Mouse (Mus musculus) neural tube, embryonic 11.5 days (tissue): Measurements from ENCODE around the gene Ap1g2. TPM values are rescaled to one million over a fixed set of nuclear protein-coding genes. Genes with fewer than 3 reads are reported as not detected.

Source experiments
- ATAC-seq: fragments of 200-750 bp; cut with Nextera tagmentation; 2 replicates; pipeline ENCODE4 v1.8.0; 2017; ENCODE audit warnings: moderate number of reproducible peaks, mild to moderate bottlenecking, moderate TSS enrichment, moderate library complexity; ENCODE audit not compliant: insufficient read depth, low FRiP score, low TSS enrichment
- DNase-seq: peaks from one replicate; pipeline ENCODE4 v3.0.0-alpha.2; 2015; ENCODE audit warnings: low spot score
- H3K27ac ChIP-seq: fragments of 300-500 bp; sonication (generic); 2 replicates; pipeline ENCODE4 v1.5.1; 2014; ENCODE audit warnings: low read depth, mild to moderate bottlenecking, low read length
- H3K27me3 ChIP-seq: fragments of 300-500 bp; sonication (generic); 2 replicates; pipeline ENCODE4 v1.6.1; 2014; ENCODE audit warnings: mild to moderate bottlenecking, low read length, mixed read lengths; ENCODE audit not compliant: control insufficient read depth, insufficient read depth
- H3K36me3 ChIP-seq: fragments of 300-500 bp; sonication (generic); 2 replicates; pipeline ENCODE4 v1.6.1; 2014; ENCODE audit warnings: mild to moderate bottlenecking, low read length, moderate library complexity, mixed read lengths; ENCODE audit not compliant: control insufficient read depth, insufficient read depth
- H3K4me1 ChIP-seq: fragments of 300-500 bp; sonication (generic); 2 replicates; pipeline ENCODE4 v1.6.1; 2014; ENCODE audit warnings: low read length, mixed read lengths; ENCODE audit not compliant: control insufficient read depth, insufficient read depth
- H3K4me2 ChIP-seq: fragments of 300-500 bp; sonication (generic); 2 replicates; pipeline ENCODE4 v1.6.1; 2014; ENCODE audit warnings: low read depth, mild to moderate bottlenecking, moderate library complexity
- H3K4me3 ChIP-seq: fragments of 300-500 bp; sonication (generic); 2 replicates; pipeline ENCODE4 v1.5.1; 2014; ENCODE audit warnings: low read depth, low read length
- H3K9ac ChIP-seq: fragments of 300-500 bp; sonication (generic); 2 replicates; pipeline ENCODE4 v1.6.1; 2014; ENCODE audit warnings: mild to moderate bottlenecking, low read length
- H3K9me3 ChIP-seq: fragments of 300-500 bp; sonication (generic); 2 replicates; pipeline ENCODE4 v1.6.1; 2016; ENCODE audit warnings: low read length; ENCODE audit not compliant: control insufficient read depth
- WGBS: fragments of 180-500 bp; shearing (Covaris S2); extraction: QIAGEN DNeasy Blood & Tissue Kit; methylation state at CpG from one replicate; pipeline ENCODE4 v1.1.7; 2014; 5-methylcytosine and 5-hydroxymethylcytosine counted together
- polyA plus RNA-seq: library from polyadenylated mRNA; unstranded; fragments of >200 nt; fragmentation: Nextera tagmentation; extraction: Ambion mirVana; gene quantifications from 2 replicates; pipeline ENCODE4 v1.2.1, GENCODE M21; 2014

Gene Ap1g2
- polyA plus RNA-seq, 1 experiment from 2014 or later, result 6.8 TPM

GRCm38 (mm10) chr14:55061845-55062244 lies 44.5 kb downstream of the Ap1g2 start:
- no peak overlapping the region for H3K9ac ChIP-seq
- no peaks in the 10 kb centered on the region; the same call in 1 of the 2 replicates for H3K27me3 ChIP-seq
- no peak overlapping the region for H3K4me2 ChIP-seq
- no peak overlapping the region for H3K27ac ChIP-seq
- ATAC-seq (no peak), DNase-seq (no peak)
- 35% methylated on average over 7 of the region's 7 CpGs for WGBS
- H3K4me3 ChIP-seq, result no peak overlapping the region
- H3K36me3 ChIP-seq, result peaks cover 4% of the 10 kb centered on the region; the same call in 1 of the 2 replicates
- no peaks in the 10 kb centered on the region for H3K9me3 ChIP-seq
- H3K4me1 ChIP-seq, result peaks cover 14% of the 10 kb centered on the region

GRCm38 (mm10) chr14:55059931-55060330 lies 46.5 kb downstream of the Ap1g2 start:
- Histone ChIP-seq H3K9ac (no peak overlapping the region), H3K4me2 (no peak overlapping the region), H3K27ac (no peak overlapping the region), H3K36me3 (no peaks in the 10 kb centered on the region), H3K4me1 (peaks cover 14% of the 10 kb centered on the region), H3K27me3 (no peaks in the 10 kb centered on the region; the same call in 1 of the 2 replicates), H3K9me3 (no peaks in the 10 kb centered on the region), H3K4me3 (no peak overlapping the region)
- ATAC-seq, result no peak
- DNase-seq, result no peak
- 80% methylated on average over 5 of the region's 5 CpGs for WGBS

- no peaks in the 10 kb centered on the region for H3K9me3 ChIP-seq
- no peak overlapping the region for H3K4me2 ChIP-seq
- no peaks in the 10 kb centered on the region; the same call in 1 of the 2 replicates for H3K27me3 ChIP-seq
- ATAC-seq, result no peak
- no peak for DNase-seq
- no peak overlapping the region for H3K4me3 ChIP-seq
- 80% methylated on average over 1 of the region's 1 CpGs for WGBS
- peaks cover 14% of the 10 kb centered on the region for H3K4me1 ChIP-seq
- H3K9ac ChIP-seq, result no peak overlapping the region
- H3K27ac ChIP-seq, result no peak overlapping the region
- H3K36me3 ChIP-seq, result no peaks in the 10 kb centered on the region
Measured at GRCm38 (mm10) chr14:55059009-55059408, 47.4 kb downstream of the Ap1g2 start.

- 82% methylated on average over 11 of the region's 11 CpGs for WGBS
- Histone ChIP-seq H3K27me3 (no peaks in the 10 kb centered on the region), H3K27ac (no peak overlapping the region), H3K4me2 (no peak overlapping the region), H3K9me3 (no peaks in the 10 kb centered on the region), H3K9ac (no peak overlapping the region), H3K4me3 (no peak overlapping the region), H3K4me1 (no peaks in the 10 kb centered on the region), H3K36me3 (no peaks in the 10 kb centered on the region)
- DNase-seq, result no peak
- ATAC-seq, result no peak
Measured at GRCm38 (mm10) chr14:55055167-55055834, 51.1 kb downstream of the Ap1g2 start.

GRCm38 (mm10) chr14:55054191-55054749 lies 52.1 kb downstream of the Ap1g2 start:
- WGBS, result 86% methylated on average over 10 of the region's 10 CpGs
- DNase-seq, result no peak
- no peak overlapping the region for H3K9ac ChIP-seq
- no peaks in the 10 kb centered on the region for H3K4me1 ChIP-seq
- no peaks in the 10 kb centered on the region for H3K36me3 ChIP-seq
- H3K4me2 ChIP-seq, result no peak overlapping the region
- no peaks in the 10 kb centered on the region for H3K9me3 ChIP-seq
- no peak overlapping the region for H3K4me3 ChIP-seq
- no peaks in the 10 kb centered on the region for H3K27me3 ChIP-seq
- ATAC-seq, result no peak
- no peak overlapping the region for H3K27ac ChIP-seq

GRCm38 (mm10) chr14:55053708-55054190 lies 52.6 kb downstream of the Ap1g2 start:
- H3K36me3 ChIP-seq, result no peaks in the 10 kb centered on the region
- no peaks in the 10 kb centered on the region for H3K9me3 ChIP-seq
- H3K4me2 ChIP-seq, result no peak overlapping the region
- DNase-seq (no peak), ATAC-seq (no peak)
- WGBS, result 83% methylated on average over 17 of the region's 17 CpGs
- no peaks in the 10 kb centered on the region for H3K4me1 ChIP-seq
- H3K9ac ChIP-seq, result no peak overlapping the region
- no peak overlapping the region for H3K4me3 ChIP-seq
- no peaks in the 10 kb centered on the region for H3K27me3 ChIP-seq
- no peak overlapping the region for H3K27ac ChIP-seq

GRCm38 (mm10) chr14:55053050-55053449 lies 53.3 kb downstream of the Ap1g2 start:
- no peaks in the 10 kb centered on the region for H3K4me1 ChIP-seq
- H3K4me2 ChIP-seq, result no peak overlapping the region
- H3K36me3 ChIP-seq, result no peaks in the 10 kb centered on the region
- no peaks in the 10 kb centered on the region for H3K27me3 ChIP-seq
- WGBS, result 93% methylated on average over 4 of the region's 4 CpGs
- no peak overlapping the region for H3K27ac ChIP-seq
- ATAC-seq (no peak), DNase-seq (no peak)
- no peak overlapping the region for H3K4me3 ChIP-seq
- no peak overlapping the region for H3K9ac ChIP-seq
- H3K9me3 ChIP-seq, result no peaks in the 10 kb centered on the region

GRCm38 (mm10) chr14:55052496-55052895 lies 53.9 kb downstream of the Ap1g2 start:
- 85% methylated on average over 9 of the region's 9 CpGs for WGBS
- no peak overlapping the region for H3K27ac ChIP-seq

More at GRCm38 (mm10) chr14:55052496-55052895, 53.9 kb downstream of the Ap1g2 start:
- H3K9ac ChIP-seq, result no peak overlapping the region
- H3K4me3 ChIP-seq, result no peak overlapping the region
- no peak for DNase-seq
- H3K4me2 ChIP-seq, result no peak overlapping the region
- no peaks in the 10 kb centered on the region for H3K27me3 ChIP-seq
- no peaks in the 10 kb centered on the region for H3K36me3 ChIP-seq
- ATAC-seq, result no peak
- H3K4me1 ChIP-seq, result no peaks in the 10 kb centered on the region
- no peaks in the 10 kb centered on the region for H3K9me3 ChIP-seq
